Mouse (Mus musculus) forebrain, embryonic 14.5 days (tissue): ENCODE measurements around the gene Nfatc3. TPM values are rescaled to one million over a fixed set of nuclear protein-coding genes. Genes with fewer than 3 reads are reported as not detected.

Experiments
- ATAC-seq: fragments of 200-750 bp; cut with Nextera tagmentation; 2 replicates; pipeline ENCODE4 v1.8.0; 2017; ENCODE audit warnings: mild to moderate bottlenecking, moderate library complexity
- DNase-seq: peaks from one replicate; pipeline ENCODE4 v3.0.0-alpha.2; 2015; ENCODE audit warnings: low spot score
- H3K27ac ChIP-seq: fragments of 300-500 bp; sonication (generic); 2 replicates; pipeline ENCODE4 v1.5.1; 2014; ENCODE audit warnings: low read depth, mild to moderate bottlenecking, control low read depth, low read length, moderate library complexity
- H3K27me3 ChIP-seq: fragments of 300-500 bp; sonication (generic); replicated peaks from 2 replicates; pipeline ENCODE4 v1.6.1; 2014; ENCODE audit warnings: low read length, control low read depth, mixed read lengths; ENCODE audit not compliant: control insufficient read depth, insufficient read depth
- H3K36me3 ChIP-seq: fragments of 300-500 bp; sonication (generic); 2 replicates; pipeline ENCODE4 v1.6.1; 2014; ENCODE audit warnings: low read length, control low read depth; ENCODE audit not compliant: control insufficient read depth, insufficient read depth
- H3K4me1 ChIP-seq: fragments of 300-500 bp; sonication (generic); 2 replicates; pipeline ENCODE4 v1.6.1; 2014; ENCODE audit warnings: antibody characterized with exemption, low read length, control low read depth; ENCODE audit not compliant: control insufficient read depth, insufficient read depth
- H3K4me2 ChIP-seq: fragments of 300-500 bp; sonication (generic); 2 replicates; pipeline ENCODE4 v1.6.1; 2014; ENCODE audit warnings: mild to moderate bottlenecking, control low read depth, low read length
- H3K4me3 ChIP-seq: fragments of 300-500 bp; sonication (generic); 2 replicates; pipeline ENCODE4 v1.5.1; 2014; ENCODE audit warnings: low read depth, low read length, control low read depth
- H3K9ac ChIP-seq: fragments of 300-500 bp; sonication (generic); 2 replicates; pipeline ENCODE4 v1.6.1; 2014; ENCODE audit warnings: mild to moderate bottlenecking, low read length, control low read depth, moderate library complexity
- H3K9me3 ChIP-seq: fragments of 300-500 bp; sonication (generic); replicated peaks from 2 replicates; pipeline ENCODE4 v1.6.1; 2016; ENCODE audit warnings: low read length, control low read depth, mixed read lengths; ENCODE audit not compliant: control insufficient read depth
- WGBS: fragments of 180-500 bp; shearing (Covaris S2); extraction: QIAGEN DNeasy Blood & Tissue Kit; methylation state at CpG from one replicate; pipeline ENCODE4 v1.1.7; 2014; 5-methylcytosine and 5-hydroxymethylcytosine counted together
- polyA plus RNA-seq: library from polyadenylated mRNA; unstranded; fragments of >200 nt; fragmentation: Nextera tagmentation; extraction: Ambion mirVana; gene quantifications from 2 replicates; pipeline ENCODE4 v1.2.1, GENCODE M21; 2014

The Nfatc3 gene
- polyA plus RNA-seq, 1 experiment from 2014 or later, result 2.6 TPM

DNA sequence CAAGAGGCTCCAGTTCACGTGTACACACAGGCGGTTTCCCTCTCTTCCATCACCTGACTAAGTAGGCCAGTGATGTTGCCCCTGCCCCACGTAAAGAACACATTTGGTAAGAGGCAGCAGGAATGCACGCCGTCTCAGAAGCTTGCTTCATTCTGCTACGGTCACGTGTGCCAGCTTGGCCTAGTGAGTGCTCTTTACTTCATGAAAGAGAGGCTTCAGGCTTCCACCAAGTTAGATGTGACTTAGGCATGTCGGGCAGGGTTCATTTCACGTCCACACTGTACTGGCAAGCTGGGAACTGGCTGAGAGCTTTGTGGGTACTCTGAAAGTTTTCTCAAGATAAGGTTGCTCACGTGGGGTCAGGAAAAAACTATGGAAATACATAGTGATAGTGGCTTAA is 19.9 kb upstream of the Nfatc3 start:
- H3K4me1 ChIP-seq, result no peaks in the 10 kb centered on the region
- no peak overlapping the region for H3K9ac ChIP-seq
- 92% methylated on average over 10 of the region's 10 CpGs for WGBS
- no peaks in the 10 kb centered on the region for H3K9me3 ChIP-seq
- H3K36me3 ChIP-seq, result peaks cover 4% of the 10 kb centered on the region; the same call in 1 of the 2 replicates
- no peak for DNase-seq
- H3K4me2 ChIP-seq, result no peak overlapping the region
- H3K27me3 ChIP-seq, result no peaks in the 10 kb centered on the region
- ATAC-seq, result no peak
- no peak overlapping the region for H3K27ac ChIP-seq
- H3K4me3 ChIP-seq, result no peak overlapping the region

DNA sequence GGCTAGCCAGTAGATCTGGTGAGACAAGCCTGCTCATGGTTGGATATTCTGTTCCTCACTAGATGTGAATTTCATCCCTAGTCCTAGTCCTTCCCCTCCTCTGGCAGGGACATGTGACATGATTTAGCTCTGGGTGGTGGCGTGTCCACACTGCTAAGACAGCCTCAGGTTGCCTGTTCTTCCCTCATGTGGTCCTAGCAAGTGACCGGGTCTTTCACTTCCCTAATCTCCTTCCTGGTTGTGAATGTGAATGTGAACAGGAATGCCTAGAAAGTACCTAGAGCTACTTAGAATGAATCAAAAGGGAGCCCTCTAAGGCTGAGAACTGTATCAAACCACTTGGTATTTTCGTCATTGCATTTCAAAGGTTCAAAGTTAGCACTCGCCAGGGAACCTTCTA is 19.0 kb upstream of the Nfatc3 start:
- WGBS, result 91% methylated on average over 4 of the region's 4 CpGs
- H3K9me3 ChIP-seq, result no peaks in the 10 kb centered on the region
- H3K36me3 ChIP-seq, result peaks cover 4% of the 10 kb centered on the region; the same call in 1 of the 2 replicates
- DNase-seq, result no peak
- no peak for ATAC-seq
- no peak overlapping the region for H3K9ac ChIP-seq
- H3K4me1 ChIP-seq, result no peaks in the 10 kb centered on the region
- H3K27me3 ChIP-seq, result no peaks in the 10 kb centered on the region
- H3K4me3 ChIP-seq, result no peak overlapping the region
- no peak overlapping the region for H3K4me2 ChIP-seq
- no peak overlapping the region for H3K27ac ChIP-seq

DNA sequence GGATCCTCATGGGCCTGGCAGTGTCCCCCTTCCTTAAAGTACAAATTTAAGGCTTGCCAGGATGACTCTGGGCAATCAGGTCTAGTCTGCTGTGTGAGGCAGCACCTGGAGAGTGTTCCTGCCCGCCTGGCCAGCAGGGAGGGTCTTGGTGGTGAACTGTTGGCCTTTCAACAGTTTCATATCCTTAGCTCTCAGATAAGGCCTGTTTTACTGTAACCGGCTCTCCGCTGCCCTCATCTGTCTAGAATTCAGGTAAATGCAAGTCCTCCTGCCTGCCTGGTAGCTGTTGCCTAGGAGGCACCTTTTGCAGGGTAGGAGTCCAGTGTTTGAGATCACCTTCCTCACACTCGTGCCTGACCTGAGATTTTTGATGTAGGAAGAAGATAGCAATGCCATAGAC is 18.4 kb upstream of the Nfatc3 start:
- Histone ChIP-seq H3K9me3 (no peaks in the 10 kb centered on the region), H3K9ac (no peak overlapping the region), H3K27ac (no peak overlapping the region), H3K27me3 (no peaks in the 10 kb centered on the region), H3K4me3 (no peak overlapping the region), H3K4me2 (no peak overlapping the region), H3K4me1 (no peaks in the 10 kb centered on the region), H3K36me3 (peaks cover 7% of the 10 kb centered on the region; the same call in 1 of the 2 replicates)
- no peak for DNase-seq
- ATAC-seq, result no peak
- 83% methylated on average over 4 of the region's 4 CpGs for WGBS

DNA sequence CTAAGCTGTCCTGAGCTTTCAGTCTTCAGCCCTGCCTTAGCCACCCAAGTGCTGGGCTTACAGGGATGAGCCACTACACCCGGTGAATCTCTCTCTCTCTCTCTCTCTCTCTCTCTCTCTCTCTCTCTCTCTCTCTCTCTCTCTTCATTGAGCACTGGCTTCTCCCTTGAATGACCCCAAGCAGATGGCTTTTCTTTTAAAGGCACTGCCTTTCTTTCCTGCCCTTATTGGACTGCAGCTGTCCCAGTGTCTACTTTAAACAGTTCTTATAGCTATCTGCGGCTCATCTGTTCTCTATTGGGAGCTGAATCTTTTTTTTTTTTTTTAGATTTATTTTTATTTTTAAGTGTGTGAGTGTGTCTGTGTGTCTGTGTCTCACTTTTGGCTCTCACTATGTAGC is 15.6 kb upstream of the Nfatc3 start:
- DNase-seq (no peak), ATAC-seq (no peak)
- Histone ChIP-seq H3K9me3 (no peaks in the 10 kb centered on the region), H3K4me1 (no peaks in the 10 kb centered on the region), H3K9ac (no peak overlapping the region), H3K4me3 (no peak overlapping the region), H3K27ac (no peak overlapping the region), H3K4me2 (no peak overlapping the region), H3K36me3 (0 out of 2 replicates have a peak, but pooled peaks cover 8% of the 10 kb centered on the region), H3K27me3 (no peaks in the 10 kb centered on the region)
- WGBS, result 83% methylated on average over 2 of the region's 2 CpGs

DNA sequence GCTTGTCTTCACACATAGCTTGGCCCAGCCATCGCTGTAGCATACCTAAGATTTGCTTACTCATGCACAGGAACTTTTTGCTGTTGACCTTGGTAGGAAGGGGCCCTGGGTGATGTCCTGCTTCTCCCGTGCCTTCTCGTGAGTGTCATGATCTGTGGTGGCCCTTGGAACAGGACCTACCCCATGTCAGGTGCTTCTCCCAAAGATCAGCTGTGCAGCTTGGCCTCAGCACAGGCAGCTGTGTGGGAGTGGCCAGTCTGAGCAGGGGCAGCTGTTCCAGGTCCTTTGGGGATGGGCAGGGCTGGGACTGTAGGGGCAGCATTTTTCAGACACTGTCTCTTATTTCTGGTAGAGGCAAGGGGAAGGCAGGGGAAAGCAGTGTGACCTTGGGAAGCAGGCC is 14.5 kb upstream of the Nfatc3 start:
- H3K27ac ChIP-seq, result no peak overlapping the region
- no peaks in the 10 kb centered on the region for H3K4me1 ChIP-seq
- ATAC-seq (no peak), DNase-seq (no peak)
- H3K36me3 ChIP-seq, result 0 out of 2 replicates have a peak, but pooled peaks cover 8% of the 10 kb centered on the region
- H3K9me3 ChIP-seq, result no peaks in the 10 kb centered on the region
- WGBS, result 90% methylated on average over 3 of the region's 3 CpGs
- H3K4me3 ChIP-seq, result no peak overlapping the region
- no peak overlapping the region for H3K9ac ChIP-seq
- no peak overlapping the region for H3K4me2 ChIP-seq
- no peaks in the 10 kb centered on the region for H3K27me3 ChIP-seq

DNA sequence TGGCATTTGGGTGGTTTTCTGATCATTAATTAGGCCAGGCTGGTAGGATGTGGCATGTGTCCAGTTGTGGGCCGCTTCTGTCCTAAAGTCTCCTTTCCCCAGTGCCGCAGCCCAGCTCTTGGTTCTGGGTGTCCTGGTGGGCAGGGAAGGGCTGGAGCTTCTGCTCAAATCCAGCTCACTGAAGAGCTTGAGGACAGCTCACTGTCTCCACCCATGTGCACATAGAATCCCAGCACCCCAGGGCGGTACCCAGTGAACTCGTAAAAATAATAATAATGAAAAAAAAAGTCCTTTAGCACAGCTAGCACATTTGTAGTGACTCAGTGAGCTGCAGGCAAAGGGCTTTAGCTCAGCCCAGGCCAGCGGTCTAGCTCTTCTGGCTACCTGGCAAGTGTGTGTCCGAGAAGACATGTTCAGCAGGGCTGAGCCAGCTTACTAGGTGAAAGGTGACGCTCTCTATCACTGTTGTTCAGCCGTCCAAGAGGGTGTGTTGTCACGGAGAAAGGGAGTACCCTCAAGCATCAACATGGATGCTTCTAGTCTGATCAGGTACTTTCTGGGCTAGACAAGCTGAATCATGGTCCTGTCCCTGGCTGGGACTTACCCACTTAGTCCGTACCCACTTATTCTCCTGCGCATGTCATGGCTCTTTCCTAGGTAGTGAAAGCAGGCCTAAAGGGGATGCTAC is 11.6 kb upstream of the Nfatc3 start:
- Histone ChIP-seq H3K27ac (no peak overlapping the region), H3K4me2 (no peak overlapping the region), H3K4me3 (no peak overlapping the region), H3K9ac (no peak overlapping the region), H3K4me1 (no peaks in the 10 kb centered on the region), H3K9me3 (no peaks in the 10 kb centered on the region), H3K27me3 (no peaks in the 10 kb centered on the region), H3K36me3 (peaks cover 18% of the 10 kb centered on the region)
- DNase-seq (no peak), ATAC-seq (no peak)
- WGBS, result 93% methylated on average over 11 of the region's 11 CpGs

DNA sequence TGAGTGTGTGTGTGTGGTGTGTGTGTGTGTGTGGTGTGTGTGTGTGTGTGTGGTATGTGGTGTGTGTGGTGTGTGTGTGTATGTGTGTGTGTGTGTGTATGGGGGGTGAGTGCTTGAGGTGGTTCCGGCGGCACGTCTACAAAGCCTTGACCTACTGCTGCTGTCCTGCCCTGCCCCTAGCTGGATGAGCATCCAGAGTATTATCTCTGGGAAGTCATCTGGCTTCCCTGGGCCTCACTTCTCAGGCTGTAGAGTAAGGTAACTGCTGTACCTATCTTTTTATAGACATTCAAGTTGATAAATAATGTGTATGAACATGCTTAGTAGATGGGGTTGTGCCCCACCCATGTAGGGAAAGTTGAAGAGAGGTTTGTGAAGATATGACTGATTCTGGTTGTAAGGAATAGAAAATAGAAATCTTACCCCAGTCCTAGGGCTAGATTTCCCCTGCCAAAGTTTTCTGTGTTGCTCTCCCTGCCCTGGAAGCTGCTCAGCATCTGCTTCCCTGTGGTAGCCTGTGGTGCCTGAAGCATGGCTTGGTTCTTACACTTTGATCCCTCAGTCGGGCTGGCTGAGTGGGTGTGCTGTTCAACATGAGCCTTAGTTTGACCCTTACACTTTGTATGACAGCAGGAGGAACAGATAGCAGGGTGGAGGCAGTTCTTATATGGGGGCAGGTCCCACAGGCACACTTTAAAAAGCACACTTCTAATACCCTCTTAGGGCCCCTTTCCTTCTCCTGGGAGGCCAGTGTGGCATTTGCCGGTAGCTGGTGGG is 10.6 kb upstream of the Nfatc3 start:
- no peak overlapping the region for H3K4me2 ChIP-seq
- DNase-seq (no peak), ATAC-seq (no peak)
- 0 out of 2 replicates have a peak overlapping the region, but pooled peaks have one; percentile 10 for H3K9ac ChIP-seq
- H3K27me3 ChIP-seq, result no peaks in the 10 kb centered on the region
- no peaks in the 10 kb centered on the region for H3K4me1 ChIP-seq
- no peak overlapping the region for H3K4me3 ChIP-seq
- WGBS, result 89% methylated on average over 5 of the region's 5 CpGs
- no peak overlapping the region for H3K27ac ChIP-seq
- no peaks in the 10 kb centered on the region for H3K9me3 ChIP-seq
- H3K36me3 ChIP-seq, result peaks cover 22% of the 10 kb centered on the region

DNA sequence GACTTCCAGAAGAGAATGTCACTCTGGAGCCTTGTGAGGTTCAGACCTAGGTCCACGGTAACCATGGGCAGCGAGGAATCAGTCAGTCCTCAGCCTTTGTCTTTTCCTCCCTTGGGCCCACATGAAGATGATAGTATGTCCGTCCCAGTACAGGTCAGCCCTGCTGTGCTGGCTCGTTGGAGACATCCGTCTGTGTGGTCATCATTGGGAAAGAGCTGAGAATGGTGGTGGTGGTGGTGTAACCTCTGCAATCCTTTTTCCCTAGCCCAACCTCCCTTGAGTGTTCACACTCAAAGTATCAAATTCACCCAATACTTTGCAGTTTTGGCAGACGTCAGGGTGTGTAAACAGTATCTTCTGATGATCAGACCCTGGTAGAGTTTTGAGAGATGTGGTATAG is 8.8 kb upstream of the Nfatc3 start:
- no peaks in the 10 kb centered on the region for H3K4me1 ChIP-seq
- no peaks in the 10 kb centered on the region for H3K9me3 ChIP-seq
- no peak for ATAC-seq
- no peak overlapping the region for H3K9ac ChIP-seq
- no peak overlapping the region for H3K27ac ChIP-seq
- H3K4me2 ChIP-seq, result no peak overlapping the region
- peaks cover 29% of the 10 kb centered on the region for H3K36me3 ChIP-seq
- 86% methylated on average over 6 of the region's 6 CpGs for WGBS
- no peak for DNase-seq
- no peaks in the 10 kb centered on the region for H3K27me3 ChIP-seq
- no peak overlapping the region for H3K4me3 ChIP-seq

DNA sequence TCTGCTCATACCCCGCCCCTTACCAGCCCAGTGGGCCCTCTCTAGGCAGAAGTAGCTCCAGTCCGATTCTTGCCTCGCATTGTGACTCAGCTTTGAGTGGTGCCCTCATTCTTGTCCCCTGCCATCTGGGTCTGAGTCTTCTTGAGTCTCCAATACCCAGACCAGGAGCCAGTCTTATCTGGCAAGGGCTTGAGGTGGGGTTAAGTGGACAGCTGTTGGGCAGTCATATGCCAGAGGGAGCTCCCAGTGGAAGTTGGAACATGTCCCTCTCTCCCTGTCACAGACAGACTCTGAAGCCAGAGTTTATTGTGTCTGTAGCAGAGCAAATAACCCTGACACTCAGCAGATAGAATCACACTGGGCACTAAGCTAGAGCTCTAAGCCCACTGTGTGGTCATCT is 7.6 kb upstream of the Nfatc3 start:
- H3K27me3 ChIP-seq, result no peaks in the 10 kb centered on the region
- no peak overlapping the region for H3K4me2 ChIP-seq
- DNase-seq (no peak), ATAC-seq (no peak)
- 88% methylated on average over 3 of the region's 3 CpGs for WGBS
- no peak overlapping the region for H3K4me3 ChIP-seq
- H3K27ac ChIP-seq, result no peak overlapping the region
- H3K9ac ChIP-seq, result no peak overlapping the region
- H3K36me3 ChIP-seq, result peaks cover 29% of the 10 kb centered on the region
- H3K4me1 ChIP-seq, result no peaks in the 10 kb centered on the region
- no peaks in the 10 kb centered on the region for H3K9me3 ChIP-seq
